Mouse (Mus musculus): ENCODE measurements around the gene Pdia3.

- TF ChIP-seq CTCF (IDR thresholded peaks at IDR 0.05; ENCODE audit: borderline replicate concordance, insufficient read depth, low read depth, low read length) (no peak), POLR2A (IDR thresholded peaks at IDR 0.05; ENCODE audit: borderline replicate concordance, insufficient read depth, low read length) (no peak)
Measured at GRCm38 (mm10) chr2:121444178-121444577, 30.6 kb downstream of the Pdia3 start, which contains the start of gene Ell3.
